Mouse (Mus musculus) urinary bladder, postnatal 10 days (tissue): Measurements from ENCODE around the gene Cul9.
"Not testable (repeated sequence)": the region's sequence is repeated elsewhere in the genome, so short reads cannot be mapped to it uniquely, and the experiment has no call there.

Experiments used
- DNase-seq: peaks from one replicate; pipeline ENCODE4 v3.0.0; 2022; ENCODE audit warnings: low spot score

The Cul9 gene

DNA sequence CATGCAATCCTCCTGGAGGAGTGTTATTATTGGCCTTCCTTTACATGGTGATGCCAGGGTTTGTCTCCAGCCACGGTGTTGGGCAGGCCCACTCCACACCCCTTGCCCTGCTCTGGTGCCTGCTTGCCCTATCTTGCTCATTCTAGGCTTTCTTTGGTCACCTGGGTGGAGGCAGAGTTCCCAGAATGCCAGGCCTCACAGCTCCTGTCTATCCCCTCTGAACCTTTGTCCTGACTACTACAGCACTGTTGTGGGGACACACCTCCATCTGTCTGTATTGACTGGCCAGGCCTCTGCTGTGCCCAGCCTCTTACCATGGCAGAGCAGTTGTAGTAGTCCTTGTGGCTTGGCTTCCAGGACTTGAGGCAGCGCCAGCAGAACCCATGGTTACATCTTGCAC is 43.4 kb downstream of the Cul9 start:
- DNase-seq = no peak

DNA sequence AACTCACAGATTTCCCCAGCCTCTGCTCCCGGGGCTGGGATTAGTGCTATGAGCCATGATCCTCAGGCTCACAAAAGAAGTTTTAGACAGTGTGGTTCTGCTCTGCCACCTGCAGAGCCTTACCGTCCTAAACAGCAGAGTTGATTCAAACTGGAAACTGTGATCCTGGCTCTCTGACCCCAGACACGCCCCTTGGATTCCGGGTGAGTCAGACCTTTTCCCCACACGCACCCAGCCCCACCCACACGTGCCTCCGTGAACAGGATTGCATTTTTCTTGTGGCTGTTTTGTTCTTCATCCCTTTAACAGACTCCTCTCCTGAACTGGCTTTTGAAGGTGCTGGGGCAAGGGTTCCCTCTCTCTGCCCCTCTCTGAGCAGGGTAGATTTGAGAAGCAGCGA is 48.2 kb downstream of the Cul9 start:
- DNase-seq = no peak

DNA sequence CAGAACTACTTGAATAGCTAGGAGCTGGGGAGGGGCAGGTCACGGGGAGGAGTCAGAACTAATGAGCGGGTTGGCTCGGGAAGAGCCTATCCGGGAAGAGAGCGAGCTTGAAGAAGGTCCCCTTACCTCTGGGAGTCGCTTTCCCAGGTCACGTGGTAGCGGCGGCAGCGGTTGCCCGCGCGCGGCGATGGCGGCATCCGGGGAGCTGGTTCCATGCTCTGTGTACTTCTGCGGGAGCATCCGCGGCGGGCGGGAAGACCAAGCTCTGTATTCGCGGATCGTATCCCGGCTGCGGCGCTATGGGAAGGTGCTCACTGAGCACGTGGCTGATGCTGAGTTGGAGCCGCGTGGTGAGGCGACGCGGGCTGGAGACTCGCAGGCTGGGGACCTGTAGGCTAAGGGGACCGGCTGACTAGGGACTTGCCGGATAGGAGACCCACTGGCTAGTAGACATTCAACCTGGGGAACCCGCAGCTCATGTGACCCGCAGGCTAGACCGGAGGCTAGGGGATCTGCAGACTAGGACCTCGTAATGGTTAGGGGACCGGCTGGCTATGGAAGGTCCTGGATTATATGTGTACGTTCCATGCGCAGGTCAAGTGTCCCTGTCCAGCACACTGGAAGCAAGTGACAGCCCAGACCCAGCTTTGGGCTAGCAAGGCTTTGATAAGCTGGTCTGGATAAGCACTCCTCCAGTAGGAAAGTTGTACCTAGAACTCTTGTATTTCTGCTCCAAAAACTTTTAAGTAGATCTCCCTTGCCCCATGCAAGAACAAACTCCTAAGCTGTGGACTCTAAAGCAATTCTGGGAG is 49.4 kb downstream of the Cul9 start, which contains the start of gene Dnph1:
TSS of gene Dnph1 (plus strand) at position 89 of the 812 bp plus-strand sequence.
- DNase-seq = no peak

GRCm38 (mm10) chr17:46496081-46496480 is 50.1 kb downstream of the Cul9 start:
- not testable (repeated sequence) for DNase-seq

GRCm38 (mm10) chr17:46495486-46495885 is 50.7 kb downstream of the Cul9 start:
- DNase-seq = no peak

DNA sequence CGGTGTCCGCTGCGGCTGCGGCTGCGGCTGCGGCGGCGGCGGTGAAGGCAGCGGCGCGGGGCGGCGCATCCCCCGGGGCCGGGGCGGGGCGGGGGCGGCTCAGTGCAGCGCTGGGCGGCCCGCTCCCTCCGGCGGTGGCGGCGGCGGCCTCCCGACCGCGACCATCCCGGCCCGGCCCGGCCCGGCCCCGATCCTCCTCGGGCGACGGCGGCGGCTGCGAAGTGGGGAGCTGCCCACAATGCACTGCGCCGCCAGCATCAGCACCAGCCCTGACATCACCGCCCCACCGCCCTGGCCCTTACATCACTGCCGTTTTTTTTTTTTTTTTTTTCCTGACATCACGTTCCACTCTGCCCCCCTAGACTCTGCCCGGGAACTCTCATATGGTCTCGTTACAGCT is 58.8 kb downstream of the Cul9 start, which contains the start of gene Ttbk1:
TSS of gene Ttbk1 (minus strand) at position 245 of the 400 bp plus-strand sequence.
- no peak for DNase-seq

DNA sequence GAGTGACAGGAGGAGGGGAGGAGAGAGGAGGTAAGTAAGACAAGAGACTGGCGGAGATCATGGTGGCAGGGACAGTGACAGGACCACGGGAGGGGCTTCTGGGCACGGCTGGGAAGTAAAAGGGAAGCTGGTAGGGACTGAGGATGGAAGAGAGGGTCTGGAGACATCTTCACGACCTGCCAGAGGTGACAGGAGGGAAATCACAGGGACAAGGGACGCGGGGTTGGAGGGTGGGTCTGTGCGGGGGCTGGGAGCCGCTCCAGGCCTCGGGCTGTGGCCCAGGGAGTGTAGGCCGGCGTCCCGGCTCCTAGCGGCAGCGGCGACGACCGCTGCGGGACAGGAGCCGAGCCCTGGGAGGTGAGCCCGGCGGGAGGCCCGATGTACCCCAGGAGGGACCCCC is 59.2 kb downstream of the Cul9 start:
- no peak for DNase-seq

DNA sequence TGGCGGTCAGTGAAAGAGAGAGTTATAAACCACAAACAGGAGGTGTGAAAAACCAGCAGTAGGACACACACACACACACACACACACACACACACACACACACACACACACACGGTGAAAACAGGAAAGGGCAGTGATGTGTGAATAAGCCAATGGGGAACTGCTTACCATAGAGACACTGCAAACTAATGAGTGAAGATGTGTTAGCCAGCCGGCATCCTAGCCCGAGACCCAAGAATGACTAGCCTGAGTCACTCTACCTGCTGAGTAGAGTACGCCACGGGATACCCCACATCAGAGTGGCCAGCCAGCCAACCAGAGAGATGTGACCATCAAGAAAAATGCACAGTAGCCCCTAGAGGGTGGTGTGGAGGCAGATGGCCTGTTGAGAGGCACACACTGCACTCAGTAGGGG is 61.7 kb downstream of the Cul9 start:
- no peak for DNase-seq

GRCm38 (mm10) chr17:46484021-46484431 is 62.2 kb downstream of the Cul9 start:
- DNase-seq = no peak

DNA sequence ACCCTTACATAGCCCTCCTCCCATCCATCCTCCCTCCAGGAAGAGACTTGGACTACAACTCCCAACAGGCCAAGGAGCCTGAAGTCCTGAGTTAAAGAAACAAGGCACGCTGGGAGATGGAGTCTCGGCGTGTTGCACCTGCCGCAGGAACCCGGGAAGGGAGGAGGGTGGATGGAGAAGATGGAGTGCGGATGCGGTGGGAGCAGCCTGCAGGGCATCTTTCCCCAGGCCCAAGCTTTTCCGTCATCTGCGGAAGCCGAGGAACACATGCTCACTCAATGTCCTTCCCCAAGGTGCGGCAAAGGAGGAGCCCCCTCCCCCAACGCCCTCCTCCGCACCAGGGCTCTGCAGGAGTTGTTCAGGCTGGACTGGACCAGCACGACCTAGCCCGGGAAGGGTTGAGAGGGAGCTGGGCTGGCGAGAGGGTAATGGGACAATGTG is 62.6 kb downstream of the Cul9 start:
- no peak for DNase-seq

GRCm38 (mm10) chr17:46477286-46477685 is 68.9 kb downstream of the Cul9 start:
- no peak for DNase-seq

GRCm38 (mm10) chr17:46476601-46477000 is 69.6 kb downstream of the Cul9 start:
- no peak for DNase-seq

DNA sequence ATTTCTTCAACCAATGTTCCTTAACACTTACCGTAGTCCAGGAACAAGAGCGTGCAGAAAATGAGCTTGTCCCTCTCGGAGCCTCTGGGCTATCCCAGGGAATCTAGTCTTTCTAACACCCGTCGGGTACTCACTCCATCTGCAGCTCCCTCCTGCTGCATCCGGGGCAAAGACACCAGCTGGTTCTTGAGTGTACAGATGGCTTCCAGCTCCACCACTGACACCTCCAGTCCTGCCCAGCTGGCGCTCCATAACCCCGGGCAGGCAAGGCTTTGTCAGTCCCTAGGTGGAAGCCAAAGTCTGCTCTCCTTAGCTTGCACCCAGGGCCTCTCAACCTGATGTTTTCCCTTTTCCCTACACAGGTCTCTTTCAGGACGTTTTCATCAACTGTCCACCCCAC is 78.4 kb downstream of the Cul9 start:
- no peak for DNase-seq

- DNase-seq = no peak
Measured at GRCm38 (mm10) chr17:46462226-46462625, 84.0 kb downstream of the Cul9 start.

GRCm38 (mm10) chr17:46461347-46461746 is 84.8 kb downstream of the Cul9 start:
- no peak for DNase-seq

GRCm38 (mm10) chr17:46460673-46461072 is 85.5 kb downstream of the Cul9 start:
- no peak for DNase-seq

DNA sequence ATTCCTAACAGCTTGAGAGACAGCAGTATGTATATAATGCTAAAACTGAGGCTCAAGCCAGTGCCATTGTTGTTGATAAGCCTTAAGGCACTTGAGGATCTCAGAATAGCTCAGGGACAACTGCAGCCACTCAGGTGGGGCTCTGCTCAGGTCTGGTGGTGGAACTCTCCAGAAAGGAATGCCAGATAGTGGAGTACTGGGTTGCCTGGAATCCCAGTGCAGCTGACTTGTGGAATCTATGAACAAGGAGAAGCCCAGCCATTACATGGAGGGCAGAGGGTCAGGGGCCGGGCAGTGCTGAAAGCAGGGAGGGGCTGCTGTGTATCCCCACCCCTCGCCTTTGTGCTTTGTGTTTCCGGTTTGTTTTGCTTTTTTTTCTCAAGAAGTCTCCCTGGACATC is 87.7 kb downstream of the Cul9 start:
- DNase-seq = no peak

- no peak for DNase-seq
Measured at GRCm38 (mm10) chr17:46457791-46458190, 88.4 kb downstream of the Cul9 start.

DNA sequence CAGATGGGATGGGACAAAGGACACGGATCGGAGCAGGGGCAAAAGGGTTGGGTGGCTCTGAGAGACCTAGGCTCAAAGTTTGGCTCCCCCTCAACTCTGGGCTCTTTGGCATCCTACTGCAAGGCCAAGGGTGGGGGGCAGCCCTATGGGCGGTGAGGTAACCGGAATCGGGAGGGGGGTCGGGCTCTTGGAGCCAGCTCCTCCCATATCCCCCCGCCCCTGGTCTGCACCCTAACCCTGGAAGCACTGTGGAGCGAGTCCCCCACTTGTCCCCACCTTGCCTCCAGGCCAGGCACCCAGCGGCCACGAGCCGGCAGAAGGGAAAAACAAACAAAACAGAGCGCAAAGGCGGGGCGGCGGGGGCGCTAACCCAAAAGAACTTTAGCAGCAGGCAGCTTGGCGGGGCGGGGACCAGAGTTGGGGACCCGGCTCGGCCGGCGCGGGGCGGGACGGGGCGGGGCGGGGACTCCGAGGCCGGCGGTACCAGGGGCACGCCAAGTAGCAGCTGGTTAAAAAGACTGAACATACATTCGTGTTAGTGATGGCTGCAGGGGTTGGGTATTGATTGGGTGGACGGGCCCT is 91.0 kb downstream of the Cul9 start:
- DNase-seq = no peak

- no peak for DNase-seq
Measured at GRCm38 (mm10) chr17:46454539-46454938, 91.6 kb downstream of the Cul9 start.

DNA sequence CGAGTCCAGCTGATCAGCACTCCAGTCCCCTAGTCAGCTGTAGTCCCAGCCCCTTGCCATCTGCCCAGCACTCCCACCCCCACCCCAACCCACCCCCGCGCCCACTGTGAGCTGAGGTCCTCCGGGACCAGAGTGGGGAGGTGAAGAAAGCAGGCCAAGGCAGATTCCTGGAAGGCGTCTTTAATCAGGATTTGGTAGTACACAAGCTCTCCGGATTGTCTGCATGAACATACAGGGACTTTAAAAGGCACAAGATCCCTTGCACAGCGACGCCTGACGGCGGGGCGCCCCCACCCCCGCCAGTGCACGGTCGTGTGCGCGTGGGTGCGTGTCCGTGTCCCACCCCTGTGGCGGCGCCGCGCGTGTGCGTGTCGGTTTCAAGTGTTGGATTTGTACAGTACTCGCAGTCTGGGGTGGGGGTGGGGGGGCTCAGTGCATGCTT is 92.2 kb downstream of the Cul9 start:
- no peak for DNase-seq

DNA sequence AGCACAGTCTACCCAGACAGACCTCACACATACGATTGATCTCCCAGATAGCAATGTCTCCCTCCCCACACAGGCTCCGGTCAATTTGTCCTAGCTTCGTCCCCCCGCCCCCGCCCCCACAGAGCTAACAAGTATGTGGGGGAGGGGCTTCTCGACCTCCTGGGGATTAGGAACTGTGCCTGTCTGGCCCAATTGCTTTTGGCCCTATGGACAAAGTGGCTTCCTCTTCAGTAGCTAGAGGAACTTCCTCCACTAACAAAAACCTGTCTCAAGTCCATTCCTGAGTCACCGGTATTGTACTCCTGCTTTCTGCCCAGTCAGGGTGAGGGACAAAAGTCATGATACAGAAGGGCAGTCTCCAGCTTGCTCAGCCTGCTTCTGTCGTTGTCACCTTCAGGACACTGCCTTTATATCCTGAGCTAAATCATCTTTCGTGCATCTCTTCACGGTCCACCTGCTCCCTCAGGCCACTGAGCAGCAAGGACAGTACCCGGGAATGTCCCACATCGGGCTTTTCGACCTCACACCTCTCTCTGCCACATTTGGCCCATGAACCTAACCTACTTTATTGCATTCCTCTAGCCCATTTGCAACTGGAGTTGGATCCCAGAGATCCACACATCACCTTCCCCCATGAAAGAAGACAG is 92.8 kb downstream of the Cul9 start:
- no peak for DNase-seq

DNA sequence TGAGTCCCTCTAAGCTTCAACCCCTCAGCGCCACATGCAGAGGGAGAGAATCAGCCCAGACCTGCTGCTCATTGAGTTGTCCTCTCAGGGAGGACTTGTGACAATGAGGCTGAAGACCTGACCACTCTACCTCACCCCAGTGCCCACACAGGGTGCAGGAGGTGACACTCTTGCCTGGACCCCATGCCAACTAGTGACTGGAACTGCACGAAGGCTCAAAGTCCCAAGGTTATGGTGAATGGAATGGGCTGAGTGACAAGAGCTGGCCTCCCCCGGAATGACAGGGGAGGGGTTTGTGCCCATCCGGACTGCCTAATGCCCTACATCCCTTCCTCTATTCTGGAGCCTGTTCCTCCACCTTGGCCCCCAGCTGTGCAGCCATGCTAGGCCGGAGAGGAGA is 93.5 kb downstream of the Cul9 start:
- no peak for DNase-seq
